Mouse (Mus musculus): ENCODE data around the gene Slc24a1.

DNA sequence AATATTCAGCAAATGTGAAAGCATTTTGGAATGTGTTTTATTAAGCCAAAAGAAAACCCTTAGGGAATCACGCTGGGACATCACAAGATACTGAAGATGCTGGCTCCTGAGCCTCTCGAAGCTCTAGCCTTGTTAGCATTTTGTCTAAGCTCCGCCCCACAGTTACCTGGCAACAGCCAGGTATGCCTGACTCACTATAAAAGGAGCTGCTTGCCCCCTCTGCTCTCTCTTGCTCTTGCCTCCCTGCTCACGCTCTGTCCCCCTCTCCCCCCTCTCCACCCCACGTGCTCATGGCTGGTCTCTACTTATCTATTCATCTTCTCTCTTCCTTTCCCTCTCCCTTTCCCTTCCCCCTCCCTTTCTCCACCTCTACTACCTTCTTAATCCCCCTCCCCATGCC is 648 bp upstream of the Slc24a1 start:
- no peak for TF ChIP-seq CTCF (IDR thresholded peaks at IDR 0.05; ENCODE audit: borderline replicate concordance, insufficient read depth, low read length)
- no peak for TF ChIP-seq POLR2A (IDR thresholded peaks at IDR 0.05; ENCODE audit: low read depth, low read length)

All from embryonic fibroblast, embryonic 13.5 days (primary cell).